Mouse (Mus musculus) stomach, postnatal 0 days (tissue): ENCODE data around the gene Phldb1. TPM values are rescaled to one million over a fixed set of nuclear protein-coding genes. Genes with fewer than 3 reads are reported as not detected.

Experiments used
- ATAC-seq: fragments of 200-750 bp; cut with Nextera tagmentation; 2 replicates; pipeline ENCODE4 v1.8.0; 2017; ENCODE audit not compliant: low FRiP score, low TSS enrichment
- DNase-seq: peaks from one replicate; pipeline ENCODE4 v3.0.0-alpha.2; 2016; ENCODE audit warnings: low spot score
- H3K27ac ChIP-seq: fragments of 300-500 bp; sonication (generic); replicated peaks from 2 replicates; pipeline ENCODE4 v1.5.1; 2014; ENCODE audit warnings: mild to moderate bottlenecking, control low read depth
- H3K27me3 ChIP-seq: fragments of 300-500 bp; sonication (generic); 2 replicates; pipeline ENCODE4 v1.6.1; 2014; ENCODE audit warnings: low read length; ENCODE audit not compliant: control insufficient read depth, insufficient read depth
- H3K36me3 ChIP-seq: fragments of 300-500 bp; sonication (generic); 2 replicates; pipeline ENCODE4 v1.6.1; 2014; ENCODE audit warnings: low read length, mixed read lengths; ENCODE audit not compliant: control insufficient read depth, insufficient read depth
- H3K4me1 ChIP-seq: fragments of 300-500 bp; sonication (generic); replicated peaks from 2 replicates; pipeline ENCODE4 v1.6.1; 2014; ENCODE audit warnings: antibody characterized with exemption; ENCODE audit not compliant: control insufficient read depth, insufficient read depth
- H3K4me2 ChIP-seq: fragments of 300-500 bp; sonication (generic); replicated peaks from 2 replicates; pipeline ENCODE4 v1.6.1; 2014; ENCODE audit warnings: low read depth, mild to moderate bottlenecking, control low read depth, moderate library complexity
- H3K4me3 ChIP-seq: fragments of 300-500 bp; sonication (generic); 2 replicates; pipeline ENCODE4 v1.5.1; 2014; ENCODE audit warnings: low read depth, low read length, control low read depth
- H3K9ac ChIP-seq: fragments of 300-500 bp; sonication (generic); 2 replicates; pipeline ENCODE4 v1.6.1; 2014; ENCODE audit warnings: mild to moderate bottlenecking, low read length, control low read depth, mixed read lengths
- H3K9me3 ChIP-seq: fragments of 300-500 bp; sonication (generic); 2 replicates; pipeline ENCODE4 v1.6.1; 2016; ENCODE audit warnings: low read length; ENCODE audit not compliant: control insufficient read depth
- CTCF ChIP-seq: IDR thresholded peaks from 2 replicates; pipeline ENCODE4 v1.5.1; 2016; ENCODE audit warnings: antibody characterized with exemption, low read depth, mild to moderate bottlenecking, moderate library complexity
- EP300 ChIP-seq: optimal IDR thresholded peaks from 2 replicates; pipeline ENCODE3; 2016; ENCODE audit warnings: antibody characterized with exemption
- WGBS: fragments of 180-500 bp; shearing (Covaris S2); extraction: QIAGEN DNeasy Blood & Tissue Kit; methylation state at CpG from one replicate; pipeline ENCODE4 v1.1.7; 2014; 5-methylcytosine and 5-hydroxymethylcytosine counted together
- polyA plus RNA-seq: library from polyadenylated mRNA; unstranded; fragments of >200 nt; fragmentation: Nextera tagmentation; extraction: Ambion mirVana; gene quantifications from 2 replicates; pipeline ENCODE4 v1.2.1, GENCODE M21; 2015

The Phldb1 gene
- polyA plus RNA-seq, 1 experiment from 2014 or later: 14.9 TPM

DNA sequence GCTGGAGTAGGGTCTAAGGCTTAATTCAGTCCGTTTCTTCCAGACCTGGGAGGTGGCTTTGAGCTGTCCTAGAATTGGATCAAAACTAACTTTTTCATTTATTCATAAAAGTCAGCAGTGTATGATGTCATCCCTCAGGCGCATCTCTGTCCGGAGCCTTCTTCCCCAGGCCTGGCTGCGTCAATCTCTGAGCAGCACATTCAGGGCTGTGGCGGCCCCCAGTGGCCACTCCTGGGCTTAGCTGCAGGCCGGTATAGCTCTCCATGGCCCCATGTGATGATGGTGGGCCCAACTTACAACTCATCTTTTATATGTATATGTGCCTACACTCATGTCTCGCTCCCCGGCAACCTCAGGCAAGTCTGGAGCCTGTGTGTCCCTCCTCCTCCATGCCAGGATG, 83.0 kb downstream of the Phldb1 start:
- Histone ChIP-seq H3K4me2 (no peak overlapping the region), H3K4me1 (0 out of 2 replicates have a peak, but pooled peaks cover 3% of the 10 kb centered on the region), H3K9ac (no peak overlapping the region), H3K27ac (no peak overlapping the region), H3K27me3 (no peaks in the 10 kb centered on the region), H3K9me3 (no peaks in the 10 kb centered on the region), H3K4me3 (no peak overlapping the region), H3K36me3 (no peaks in the 10 kb centered on the region)
- WGBS: 13% methylated on average over 8 of the region's 8 CpGs
- ATAC-seq: peak; percentile 83
- TF ChIP-seq EP300: no peak
- TF ChIP-seq CTCF: peak; percentile 94
- peak; percentile 72 for DNase-seq

DNA sequence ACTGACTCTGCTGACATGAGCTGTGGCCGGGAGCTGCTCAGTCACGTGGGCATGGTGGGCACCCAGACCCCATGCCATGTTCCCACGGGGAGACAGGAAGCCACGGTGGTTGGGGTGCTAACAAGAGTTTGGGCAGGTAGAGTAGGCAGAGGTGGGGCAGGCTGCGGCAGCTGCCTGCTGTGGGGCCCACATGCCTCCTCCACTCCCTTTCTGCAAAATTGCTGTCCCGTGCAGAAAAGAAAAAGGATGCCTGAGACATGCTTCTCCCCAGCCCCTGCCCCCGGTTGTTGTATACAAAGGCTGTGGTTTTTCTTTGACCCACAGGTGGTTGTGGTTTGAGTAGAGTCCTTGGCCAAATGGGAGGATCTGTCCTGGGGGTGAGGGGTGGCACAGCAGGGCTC, 86.1 kb downstream of the Phldb1 start:
- Histone ChIP-seq H3K36me3 (no peaks in the 10 kb centered on the region), H3K4me1 (no peaks in the 10 kb centered on the region), H3K9me3 (no peaks in the 10 kb centered on the region), H3K9ac (no peak overlapping the region), H3K4me3 (no peak overlapping the region), H3K27me3 (no peaks in the 10 kb centered on the region), H3K4me2 (no peak overlapping the region), H3K27ac (no peak overlapping the region)
- TF ChIP-seq CTCF (no peak), EP300 (no peak)
- DNase-seq (no peak), ATAC-seq (no peak)
- 61% methylated on average over 6 of the region's 7 CpGs for WGBS

DNA sequence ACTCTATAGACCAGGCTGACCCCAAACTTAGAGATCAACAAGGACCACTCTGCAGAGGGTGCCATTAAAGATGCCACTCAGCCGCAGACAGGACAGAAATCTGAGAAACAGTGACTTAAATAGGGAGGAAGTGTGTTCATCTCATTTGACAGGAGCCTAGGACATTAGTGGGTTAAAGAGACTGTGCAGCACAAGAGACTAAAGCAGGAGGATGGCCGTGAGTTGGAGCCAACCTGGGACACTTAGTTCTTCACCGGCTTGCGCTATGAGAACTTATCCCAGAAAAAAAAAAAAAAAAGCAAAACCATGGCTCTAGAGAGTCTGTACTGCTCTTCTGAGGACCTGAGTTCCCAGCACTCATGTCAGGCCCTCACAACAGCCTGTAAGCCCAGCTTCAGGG, 87.3 kb downstream of the Phldb1 start:
- H3K4me1 ChIP-seq: no peaks in the 10 kb centered on the region
- no peak overlapping the region for H3K9ac ChIP-seq
- H3K4me3 ChIP-seq: no peak overlapping the region
- no peaks in the 10 kb centered on the region for H3K27me3 ChIP-seq
- H3K4me2 ChIP-seq: no peak overlapping the region
- H3K27ac ChIP-seq: no peak overlapping the region
- TF ChIP-seq CTCF (no peak), EP300 (no peak)
- 83% methylated on average over 4 of the region's 4 CpGs for WGBS
- ATAC-seq (no peak), DNase-seq (no peak)
- H3K36me3 ChIP-seq: no peaks in the 10 kb centered on the region
- H3K9me3 ChIP-seq: no peaks in the 10 kb centered on the region

DNA sequence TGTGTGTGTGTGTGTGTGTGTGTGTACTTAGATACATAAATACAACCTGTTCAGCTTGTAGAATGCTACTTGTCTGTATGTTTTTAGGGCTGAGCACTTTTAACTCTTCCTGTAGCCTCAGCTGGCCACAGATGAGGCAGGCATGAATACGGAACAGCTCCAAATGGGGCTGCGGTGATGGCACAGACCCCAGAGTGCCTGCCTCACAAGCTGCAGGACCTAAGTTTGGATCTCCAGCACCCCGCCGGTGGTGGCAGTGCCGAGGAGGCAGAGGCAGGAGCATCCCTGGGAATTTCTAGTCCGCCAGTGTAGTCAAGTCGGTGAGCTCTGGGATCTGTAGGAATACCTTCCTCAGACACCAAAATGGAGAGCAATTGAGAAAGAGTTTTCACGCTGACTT, 88.0 kb downstream of the Phldb1 start:
- no peaks in the 10 kb centered on the region for H3K4me1 ChIP-seq
- no peak for TF ChIP-seq CTCF
- no peak for TF ChIP-seq EP300
- no peak for ATAC-seq
- H3K36me3 ChIP-seq: no peaks in the 10 kb centered on the region
- DNase-seq: no peak
- WGBS: 95% methylated on average over 8 of the region's 8 CpGs
- no peak overlapping the region for H3K27ac ChIP-seq
- no peak overlapping the region for H3K4me3 ChIP-seq
- H3K4me2 ChIP-seq: no peak overlapping the region
- H3K9ac ChIP-seq: no peak overlapping the region
- no peaks in the 10 kb centered on the region for H3K9me3 ChIP-seq
- no peaks in the 10 kb centered on the region for H3K27me3 ChIP-seq

DNA sequence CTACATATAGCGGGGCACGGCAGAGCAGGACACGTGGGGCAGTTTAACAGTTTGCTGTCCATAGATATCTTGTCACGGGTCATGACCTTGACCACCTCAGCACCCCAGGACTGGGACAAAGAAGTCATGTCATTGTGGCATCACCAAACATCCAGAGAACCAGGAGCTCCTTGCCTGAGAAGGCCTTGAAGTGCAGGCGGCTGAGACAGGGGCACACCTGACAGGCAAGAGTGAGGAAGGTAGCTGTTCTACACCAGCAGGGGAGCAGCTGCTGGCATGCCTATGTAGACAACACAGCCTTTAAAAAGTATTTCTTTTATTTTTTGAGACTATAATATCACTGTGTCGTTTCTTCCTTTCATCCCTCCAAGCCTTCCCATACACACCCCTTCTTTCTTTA, 88.6 kb downstream of the Phldb1 start:
- DNase-seq (no peak), ATAC-seq (no peak)
- Histone ChIP-seq H3K9me3 (no peaks in the 10 kb centered on the region), H3K27ac (no peak overlapping the region), H3K9ac (no peak overlapping the region), H3K27me3 (no peaks in the 10 kb centered on the region), H3K4me3 (no peak overlapping the region), H3K4me2 (no peak overlapping the region), H3K4me1 (no peaks in the 10 kb centered on the region), H3K36me3 (no peaks in the 10 kb centered on the region)
- 82% methylated on average over 6 of the region's 6 CpGs for WGBS
- TF ChIP-seq EP300 (no peak), CTCF (no peak)

DNA sequence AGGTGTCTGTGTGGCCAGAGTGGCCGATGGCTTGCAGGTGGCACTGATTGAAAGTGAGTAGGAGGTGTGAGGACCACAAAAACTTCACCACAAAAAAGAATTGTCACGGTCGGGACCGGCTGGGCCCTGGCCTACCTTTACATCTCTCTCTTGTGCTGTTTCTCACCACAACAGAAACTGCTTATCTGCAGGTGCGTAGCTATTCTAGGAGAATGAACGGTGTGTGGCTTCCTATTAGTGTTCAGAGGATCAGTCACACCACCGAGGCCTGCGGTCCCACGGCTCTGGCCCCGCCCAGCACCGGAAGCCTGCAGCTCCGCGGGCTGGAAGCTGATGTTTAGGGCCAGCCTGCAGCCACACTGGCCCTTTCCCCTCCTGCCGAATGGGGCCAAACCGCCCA, 89.1 kb downstream of the Phldb1 start:
- DNase-seq (no peak), ATAC-seq (0 out of 2 replicates have a peak, but pooled peaks have one; percentile 30)
- no peak overlapping the region for H3K4me3 ChIP-seq
- no peaks in the 10 kb centered on the region for H3K36me3 ChIP-seq
- no peak overlapping the region for H3K9ac ChIP-seq
- H3K9me3 ChIP-seq: no peaks in the 10 kb centered on the region
- no peaks in the 10 kb centered on the region for H3K27me3 ChIP-seq
- 57% methylated on average over 15 of the region's 15 CpGs for WGBS
- H3K4me1 ChIP-seq: no peaks in the 10 kb centered on the region
- TF ChIP-seq EP300 (no peak), CTCF (no peak)
- no peak overlapping the region for H3K4me2 ChIP-seq
- no peak overlapping the region for H3K27ac ChIP-seq
